ENCODE assay signal across 20 mouse cellular contexts in genomic region chr17:15874765-15875164, GRCm38 (mm10). TPM values are rescaled to one million over a fixed set of nuclear protein-coding genes. Genes with fewer than 3 reads are reported as not detected.
DNase-seq lines count a peak whose midpoint lies in the region; ATAC-seq lines count a peak whose summit lies in the region.
"Had no signal": no experiment of that assay in that cellular context is flagged by ENCODE, and none has a peak within 500 bp of the region (broad histone marks: within the 10 kb centered on the region; RNA-seq: fewer than 3 reads in every experiment).

No protein-coding gene starts in this region.

- intact Hi-C loops in heart, postnatal 25 days (cut with DNase I): no loop called here

- no peak overlapping the region for H3K27ac ChIP-seq in heart, embryonic 10.5 days
- no peak overlapping the region for H3K27ac ChIP-seq in limb, embryonic 13.5 days
- H3K27ac ChIP-seq in limb, embryonic 10.5 days: no peak overlapping the region
- H3K27ac ChIP-seq: forebrain, embryonic 15.5 days; hindbrain, embryonic 10.5 days; hindbrain, embryonic 14.5 days; intestine, embryonic 15.5 days had no signal

- ATAC-seq in limb, embryonic 13.5 days (ENCODE audit: low FRiP score, low read depth): peak; percentile 66
- ATAC-seq: forebrain, embryonic 15.5 days; intestine, embryonic 15.5 days; Patski had no signal

- no peaks in the 10 kb centered on the region for H3K36me3 ChIP-seq in heart, embryonic 10.5 days
- no peaks in the 10 kb centered on the region for H3K36me3 ChIP-seq in limb, embryonic 13.5 days
- H3K36me3 ChIP-seq in limb, embryonic 10.5 days: no peaks in the 10 kb centered on the region
- H3K36me3 ChIP-seq: forebrain, embryonic 15.5 days; hindbrain, embryonic 10.5 days; intestine, embryonic 15.5 days had no signal

- H3K4me2 ChIP-seq in limb, embryonic 13.5 days (replicated peaks): no peak overlapping the region
- H3K4me2 ChIP-seq: forebrain, embryonic 15.5 days; hindbrain, embryonic 14.5 days; intestine, embryonic 15.5 days had no signal

- no peaks in the 10 kb centered on the region for H3K4me1 ChIP-seq in heart, embryonic 10.5 days
- no peaks in the 10 kb centered on the region for H3K4me1 ChIP-seq in limb, embryonic 13.5 days
- no peaks in the 10 kb centered on the region for H3K4me1 ChIP-seq in limb, embryonic 10.5 days
- H3K4me1 ChIP-seq: forebrain, embryonic 15.5 days; hindbrain, embryonic 10.5 days; intestine, embryonic 15.5 days had no signal

- no peaks in the 10 kb centered on the region for H3K27me3 ChIP-seq in heart, embryonic 10.5 days (ENCODE audit: insufficient read depth, poor library complexity, severe bottlenecking)
- no peaks in the 10 kb centered on the region for H3K27me3 ChIP-seq in limb, embryonic 13.5 days
- H3K27me3 ChIP-seq in limb, embryonic 10.5 days (ENCODE audit: low read depth, poor library complexity, severe bottlenecking): no peaks in the 10 kb centered on the region
- H3K27me3 ChIP-seq: CH12.LX; forebrain, embryonic 15.5 days; intestine, embryonic 15.5 days; Patski had no signal

- peak; percentile 92 for DNase-seq in heart, adult 11 months
- no peak for DNase-seq in heart, embryonic 10.5 days (ENCODE audit: low spot score)
- DNase-seq in limb, embryonic 10.5 days (ENCODE audit: low spot score): no peak
- peak; percentile 8 for DNase-seq in heart, postnatal 25 days (ENCODE audit: low spot score)
- DNase-seq in right cerebral cortex, postnatal 36 days (ENCODE audit: low spot score in 2 of 2): no peak
- no peak for DNase-seq in kidney, postnatal 25 days
- DNase-seq: adrenal gland, adult 2 months; adrenal gland, postnatal 25 days; cerebellum, adult 2 months; cerebellum, postnatal 10 days; gastrocnemius, postnatal 25 days; kidney, adult 18-20 months had no signal

- WGBS in heart, embryonic 10.5 days: 77% methylated on average over 6 of the region's 6 CpGs
- WGBS in limb, embryonic 13.5 days: 51% methylated on average over 6 of the region's 6 CpGs
- WGBS in limb, embryonic 10.5 days: 86% methylated on average over 6 of the region's 6 CpGs

- H3K9ac ChIP-seq in limb, embryonic 13.5 days: no peak overlapping the region
- H3K9ac ChIP-seq: forebrain, embryonic 15.5 days; hindbrain, embryonic 14.5 days; intestine, embryonic 15.5 days had no signal

- no peak overlapping the region for H3K4me3 ChIP-seq in heart, embryonic 10.5 days
- H3K4me3 ChIP-seq in limb, embryonic 13.5 days: no peak overlapping the region
- H3K4me3 ChIP-seq in limb, embryonic 10.5 days: no peak overlapping the region
- H3K4me3 ChIP-seq: forebrain, embryonic 15.5 days; hindbrain, embryonic 10.5 days; intestine, embryonic 15.5 days had no signal

- no peaks in the 10 kb centered on the region for H3K9me3 ChIP-seq in heart, embryonic 10.5 days
- no peaks in the 10 kb centered on the region for H3K9me3 ChIP-seq in limb, embryonic 13.5 days
- no peaks in the 10 kb centered on the region for H3K9me3 ChIP-seq in limb, embryonic 10.5 days (replicated peaks)
- H3K9me3 ChIP-seq: forebrain, embryonic 15.5 days; hindbrain, embryonic 10.5 days; intestine, embryonic 15.5 days had no signal

RNA-seq across cellular contexts. Expression of gene Rgmb, which starts 43.9 kb away (rescaled TPM):
- 7.1 and 10.7 TPM in 2 replicates for polyA plus RNA-seq in heart, embryonic 10.5 days (2016; fragmentation: Nextera tagmentation; extraction: Ambion mirVana)
- polyA plus RNA-seq in limb, embryonic 13.5 days (2015; fragmentation: Nextera tagmentation; extraction: Ambion mirVana): 20.0 and 20.2 TPM in 2 replicates
- 9.0 and 14.2 TPM in 2 replicates for polyA plus RNA-seq in limb, embryonic 10.5 days (2016; fragmentation: Nextera tagmentation; extraction: Ambion mirVana)
- total RNA-seq in heart, postnatal 25 days (2021): 10 to 100 TPM; 21.4 to 30.0 TPM
- total RNA-seq: granulocyte monocyte progenitor cell, adult 5-6 weeks had no signal

Comparison
In these comparisons a context has a peak if more than half of its experiments do, and no peak if none do; other contexts are left out.
1. DNase-seq: peak in heart, adult 11 months (single experiment) and heart, postnatal 25 days (single experiment); none in heart, embryonic 10.5 days (single experiment), limb, embryonic 10.5 days (single experiment), right cerebral cortex, postnatal 36 days (0 of 2) and kidney, postnatal 25 days (0 of 2).